Mouse (Mus musculus) inflammation-experienced regulatory T-cells, adult 16 weeks (primary cell): Measurements from ENCODE around the gene Zcchc17. TPM values are rescaled to one million over a fixed set of nuclear protein-coding genes. Genes with fewer than 3 reads are reported as not detected.

Source experiments
- polyA plus RNA-seq: library from polyadenylated mRNA; unstranded; fragments of 100-300 nt; shearing (Covaris generic); gene quantifications from one replicate; pipeline ENCODE4 v1.2.1, GENCODE M21; 2017

The Zcchc17 gene
- 74.4 TPM for polyA plus RNA-seq

DNA sequence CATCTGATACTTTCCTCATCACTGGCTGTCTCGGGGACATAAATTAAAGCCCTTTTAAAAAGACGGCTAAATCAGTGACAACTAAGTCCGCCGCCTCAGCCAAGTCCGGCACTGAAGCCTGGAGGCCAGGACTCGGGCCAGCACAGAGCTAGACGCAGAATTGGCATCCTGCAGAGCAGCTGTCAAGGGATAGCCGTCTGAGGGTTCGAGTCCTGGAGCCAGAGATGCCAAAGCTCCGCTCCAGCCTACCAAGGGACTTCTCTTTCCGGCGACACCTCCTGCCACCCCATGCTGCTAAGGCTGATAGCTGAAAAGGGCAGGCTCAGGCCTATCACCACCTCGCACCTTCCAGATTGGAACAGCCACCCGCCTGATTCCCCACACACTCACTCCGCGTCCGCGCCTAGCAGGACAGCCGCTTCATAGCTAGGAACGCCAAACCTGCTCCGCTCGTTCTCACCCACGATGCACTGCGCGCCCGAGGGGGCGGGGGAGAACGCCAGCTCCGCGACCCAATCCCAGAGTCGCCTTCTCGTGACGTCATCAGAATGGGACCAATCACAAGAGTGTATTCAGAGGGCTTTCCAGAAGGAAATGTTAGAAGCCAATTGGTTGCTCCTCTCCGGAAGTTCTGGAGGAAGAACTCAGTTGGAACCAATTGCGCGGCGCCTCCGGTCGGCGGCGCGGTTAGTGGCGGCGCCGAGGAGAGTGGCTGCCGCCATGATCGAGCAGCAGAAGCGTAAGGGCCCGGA lies at the start of gene Zcchc17, which contains the start of gene Snrnp40:
TSS of gene Zcchc17 (minus strand) at position 458 of the 752 bp plus-strand sequence.
TSS of gene Snrnp40 (plus strand) at position 647 of the 752 bp plus-strand sequence.

DNA sequence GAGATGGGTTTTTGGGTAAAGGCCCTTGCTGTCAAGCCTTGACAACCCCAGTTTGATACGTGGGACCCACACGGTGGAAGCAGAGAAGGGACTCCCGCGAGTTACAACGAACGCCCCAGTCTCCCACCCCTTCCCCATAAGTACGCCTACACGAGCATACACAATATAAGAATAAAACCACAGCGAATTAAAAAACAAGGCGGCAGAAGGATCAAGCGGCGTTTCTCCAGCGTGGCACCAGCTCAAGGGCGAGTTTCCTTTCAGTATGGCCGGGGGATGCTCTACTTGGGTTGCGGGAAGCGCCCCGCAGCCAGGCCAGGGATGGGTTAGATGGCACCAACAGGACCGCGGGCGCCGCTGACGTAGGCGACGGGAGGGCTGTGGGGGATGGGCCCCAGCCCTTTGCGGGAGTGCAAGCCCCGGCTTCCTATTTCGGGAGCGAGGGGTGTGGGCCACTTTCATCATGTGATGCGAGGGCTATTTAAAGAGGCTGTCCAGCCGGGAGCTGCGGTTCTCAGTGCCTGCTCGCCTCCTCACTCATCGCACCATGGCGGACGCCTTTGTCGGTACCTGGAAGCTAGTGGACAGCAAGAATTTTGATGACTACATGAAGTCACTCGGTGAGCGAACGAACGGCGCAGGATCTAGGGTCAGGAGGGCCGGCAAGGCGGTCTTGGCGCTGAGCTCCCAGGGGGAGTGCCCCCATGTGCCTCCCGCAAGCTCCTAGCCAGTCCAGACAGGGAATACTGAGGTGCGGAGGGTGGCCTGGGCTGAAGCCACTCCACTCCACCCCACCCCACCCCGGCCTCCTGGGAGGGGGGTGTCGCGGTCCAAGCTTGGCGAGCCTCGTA lies 51.3 kb downstream of the Zcchc17 start, which contains the start of the genes Fabp3 and Gm10570:
TSS of gene Fabp3 (plus strand) at position 365 of the 851 bp plus-strand sequence.
TSS of gene Gm10570 (minus strand) at position 444 of the 851 bp plus-strand sequence.

DNA sequence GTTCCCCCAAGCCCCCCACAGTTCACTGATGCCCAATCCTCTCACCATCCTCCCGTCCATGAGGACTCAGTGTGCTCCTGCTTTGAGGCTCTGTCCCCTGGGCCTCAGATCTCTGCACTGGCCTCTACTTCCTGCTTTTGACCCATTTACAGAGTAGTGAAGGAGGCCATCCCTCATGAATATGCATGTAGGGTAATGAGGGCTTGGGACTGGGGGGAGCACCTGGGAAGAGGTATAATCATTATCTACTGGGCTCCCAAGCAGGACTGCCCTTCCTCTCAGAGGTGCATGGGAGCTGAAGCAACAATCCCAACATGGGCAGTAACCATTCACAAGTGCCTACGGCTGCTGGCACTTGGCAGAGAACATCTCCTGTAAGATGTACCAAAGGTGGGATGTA lies 80.6 kb downstream of the Zcchc17 start, which contains the start of gene Serinc2:
TSS of gene Serinc2 (minus strand) at position 101 of the 400 bp plus-strand sequence.

Other genes starting within 250 kb of the Zcchc17 start
- gene Hcrtr1, start 220.6 kb downstream of the Zcchc17 start, polyA plus RNA-seq: not detected
- not detected for gene Tinagl1, start 184.8 kb downstream of the Zcchc17 start, polyA plus RNA-seq
- not detected for gene Gm853, start 137.5 kb downstream of the Zcchc17 start, polyA plus RNA-seq
- 0.16 TPM for gene Serinc2, start 80.7 kb downstream of the Zcchc17 start, polyA plus RNA-seq
- not detected for gene Fabp3, start 51.3 kb downstream of the Zcchc17 start, polyA plus RNA-seq
- not detected for gene Gm10570, start 51.3 kb downstream of the Zcchc17 start, polyA plus RNA-seq
- 133 TPM for gene Snrnp40, start 189 bp upstream of the Zcchc17 start, polyA plus RNA-seq
- not detected for gene Nkain1, start 214.2 kb upstream of the Zcchc17 start, polyA plus RNA-seq